Mouse (Mus musculus): Measurements from ENCODE around the gene Leprot. TPM values are rescaled to one million over a fixed set of nuclear protein-coding genes. Genes with fewer than 3 reads are reported as not detected.

Gene Leprot
- total and polyA plus RNA-seq, 3 experiments, result 51.5 to 51.7 TPM; not detected in 1

- Histone ChIP-seq H3K36me3 (ENCODE audit: control insufficient read depth in 1 of 2, insufficient read depth in 2 of 2, low read length in 2 of 2) (peaks cover 0 to 10% of the 10 kb centered on the region in 2 experiments; a peak in 2 of 4 replicates), H3K27ac (ENCODE audit: control insufficient read depth, low read depth, low read length) (no peak overlapping the region), H3K9me3 (replicated peaks; ENCODE audit: insufficient read depth, low read length) (no peaks in the 10 kb centered on the region), H3K27me3 (ENCODE audit: control insufficient read depth in 1 of 2, insufficient read depth in 2 of 2, low read length in 2 of 2) (no peaks in the 10 kb centered on the region), H3K4me1 (ENCODE audit: control insufficient read depth in 1 of 2, insufficient read depth in 2 of 2, low read length in 2 of 2) (no peaks in the 10 kb centered on the region), H3K9ac (ENCODE audit: control insufficient read depth, low read depth, low read length, poor library complexity, severe bottlenecking) (no peak overlapping the region), H3K4me3 (ENCODE audit: control insufficient read depth in 1 of 2, insufficient read depth in 1 of 2, low read depth in 2 of 2, low read length in 2 of 2) (no peak overlapping the region), H3K79me2 (ENCODE audit: control insufficient read depth, insufficient read depth, low read length, poor library complexity) (no peaks in the 10 kb centered on the region)
- TF ChIP-seq CHD1 (IDR thresholded peaks at IDR 0.05; ENCODE audit: low read depth, low read length) (no peak), POLR2AphosphoS2 (IDR thresholded peaks at IDR 0.05; ENCODE audit: low read length) (no peak), SMC3 (IDR thresholded peaks at IDR 0.05; ENCODE audit: low read depth, low read length) (no peak), USF1 (IDR thresholded peaks at IDR 0.05; ENCODE audit: low read depth, low read length) (no peak), ZKSCAN1 (IDR thresholded peaks at IDR 0.05; ENCODE audit: low read depth, low read length) (no peak), RAD21 (IDR thresholded peaks at IDR 0.05; ENCODE audit: low read depth, low read length) (no peak), MEF2A (IDR thresholded peaks at IDR 0.05; ENCODE audit: extremely low read depth, insufficient replicate concordance, low read depth, low read length, poor library complexity, severe bottlenecking) (no peak), RCOR1 (IDR thresholded peaks at IDR 0.05; ENCODE audit: low read depth, low read length) (no peak), CHD2 (IDR thresholded peaks at IDR 0.05; ENCODE audit: low read length) (no peak), POLR2AphosphoS5 (IDR thresholded peaks at IDR 0.05; ENCODE audit: borderline replicate concordance, low read depth, low read length) (no peak), MAX (IDR thresholded peaks at IDR 0.05; ENCODE audit: low read length) (no peak), ETS1 (IDR thresholded peaks at IDR 0.05; ENCODE audit: low read depth, low read length) (no peak), GABPA (IDR thresholded peaks at IDR 0.05; ENCODE audit: low read depth, low read length) (no peak), E2F4 (IDR thresholded peaks at IDR 0.05; ENCODE audit: borderline replicate concordance, low read depth, low read length) (no peak), NELFE (IDR thresholded peaks at IDR 0.05; ENCODE audit: low read depth, low read length) (no peak), USF2 (IDR thresholded peaks at IDR 0.05; ENCODE audit: borderline replicate concordance in 1 of 2, insufficient read depth in 1 of 2, low read depth in 1 of 2, low read length in 2 of 2) (no peak), JUND (IDR thresholded peaks at IDR 0.05; ENCODE audit: low read depth, low read length) (no peak), ZC3H11A (IDR thresholded peaks at IDR 0.05; ENCODE audit: low read depth, low read length) (no peak)
- no peak for DNase-seq (ENCODE audit: low read depth, low spot score)
Observed at GRCm38 (mm10) chr4:101621241-101621640, 26.3 kb upstream of the Leprot start.

DNA sequence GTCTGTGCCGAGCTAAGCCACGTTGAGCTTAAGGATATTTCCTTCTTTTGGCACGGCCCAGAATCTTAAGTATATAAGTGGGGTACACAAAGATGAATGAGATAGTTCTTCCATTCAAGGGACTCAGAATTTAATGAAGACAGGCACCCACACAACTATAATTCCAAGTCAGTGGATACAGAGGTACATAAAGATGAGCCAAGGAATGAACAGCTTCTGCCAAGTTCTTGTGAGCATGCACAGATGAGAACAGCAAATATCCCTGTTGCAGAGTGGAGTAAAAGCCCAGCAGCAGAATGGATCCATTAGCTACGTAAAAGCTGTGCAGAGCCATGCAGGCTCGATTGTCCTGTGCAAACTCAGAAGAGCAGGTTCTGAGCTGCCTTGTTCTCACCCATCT is 22.2 kb upstream of the Leprot start:
- no peaks in the 10 kb centered on the region for H3K4me1 ChIP-seq (ENCODE audit: control insufficient read depth in 1 of 2, insufficient read depth in 2 of 2, low read length in 2 of 2)
- TF ChIP-seq MAX (IDR thresholded peaks at IDR 0.05; ENCODE audit: low read length) (no peak), KAT2A (conservative IDR thresholded peaks at IDR 0.05; ENCODE audit: low read depth, low read length) (no peak), GATA1 (IDR thresholded peaks at IDR 0.05; ENCODE audit: low read depth, low read length) (no peak), POLR2AphosphoS5 (IDR thresholded peaks at IDR 0.05; ENCODE audit: borderline replicate concordance, low read depth, low read length) (no peak), ELF1 (IDR thresholded peaks at IDR 0.05; ENCODE audit: low read depth, low read length) (no peak), ETS1 (IDR thresholded peaks at IDR 0.05; ENCODE audit: low read depth, low read length) (no peak), MAZ (IDR thresholded peaks at IDR 0.05; ENCODE audit: low read depth, low read length) (no peak), TAL1 (IDR thresholded peaks at IDR 0.05; ENCODE audit: low read length) (no peak)
- DNase-seq (ENCODE audit: low read depth, low spot score), result no peak
- H3K27me3 ChIP-seq (ENCODE audit: control insufficient read depth in 1 of 2, insufficient read depth in 2 of 2, low read length in 2 of 2), result no peaks in the 10 kb centered on the region
- peaks cover 0 to 15% of the 10 kb centered on the region in 2 experiments; a peak in 2 of 4 replicates for H3K36me3 ChIP-seq (ENCODE audit: control insufficient read depth in 1 of 2, insufficient read depth in 2 of 2, low read length in 2 of 2)
- no peaks in the 10 kb centered on the region for H3K79me2 ChIP-seq (ENCODE audit: control insufficient read depth, insufficient read depth, low read length, poor library complexity)
- no peak overlapping the region for H3K27ac ChIP-seq (ENCODE audit: control insufficient read depth, low read depth, low read length)
- H3K4me3 ChIP-seq (ENCODE audit: control insufficient read depth in 1 of 2, insufficient read depth in 1 of 2, low read depth in 2 of 2, low read length in 2 of 2), result no peak overlapping the region
- H3K9ac ChIP-seq (ENCODE audit: control insufficient read depth, low read depth, low read length, poor library complexity, severe bottlenecking), result no peak overlapping the region
- no peaks in the 10 kb centered on the region for H3K9me3 ChIP-seq (replicated peaks; ENCODE audit: insufficient read depth, low read length)

Measured in MEL (cell line).